Mouse (Mus musculus): ENCODE measurements around the gene Gm10134. TPM values are rescaled to one million over a fixed set of nuclear protein-coding genes. Genes with fewer than 3 reads are reported as not detected.

The Gm10134 gene
- polyA plus RNA-seq, 1 experiment from 2014 or later = 7.4 TPM

DNA sequence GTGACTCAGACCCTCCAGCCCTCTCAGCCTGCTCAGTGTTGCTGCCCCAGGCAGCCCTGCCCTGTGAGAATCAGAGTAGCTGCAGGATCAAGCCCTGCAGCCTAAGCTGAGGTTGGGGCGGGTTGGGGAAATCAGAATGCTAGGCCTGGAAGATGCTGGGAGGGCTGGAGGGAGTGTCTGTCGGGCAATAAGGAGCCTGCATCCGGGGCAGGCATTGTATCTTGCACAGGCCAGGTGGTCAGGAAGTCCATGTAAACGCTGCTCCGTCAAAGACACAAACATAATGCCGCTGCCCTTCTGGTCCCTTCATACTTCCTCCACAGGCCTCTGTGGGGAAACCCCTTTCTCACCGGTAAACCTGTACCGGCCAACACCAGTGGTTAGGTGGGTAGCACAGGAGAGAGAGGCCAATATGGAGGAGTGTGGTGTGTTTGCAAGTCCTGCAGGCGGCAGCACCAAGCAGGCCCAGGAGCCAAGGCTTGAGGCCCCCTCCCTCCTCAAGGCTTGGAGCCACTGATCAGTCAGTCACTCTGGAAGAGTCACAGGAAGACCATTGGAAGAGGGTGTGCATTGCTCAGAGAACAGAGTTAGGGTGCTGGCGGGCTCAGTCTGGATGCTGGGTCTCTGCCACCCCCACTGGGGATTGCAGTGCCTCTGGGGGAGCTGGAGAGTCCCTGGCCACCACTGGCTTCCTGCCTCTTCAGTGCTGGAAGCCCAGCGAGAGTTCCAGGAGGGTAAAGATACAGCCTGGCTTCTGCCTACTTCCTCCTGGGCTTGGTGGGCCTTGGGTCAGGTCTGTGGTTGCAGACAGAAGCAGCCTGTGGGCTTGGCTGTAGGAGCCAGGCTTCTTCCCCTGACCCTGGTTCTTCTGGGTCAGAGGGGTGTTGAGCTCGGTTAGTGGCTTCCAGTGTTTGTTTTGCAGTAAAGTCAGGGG is 20.3 kb downstream of the Gm10134 start:
- Histone ChIP-seq H3K4me1 (ENCODE audit: control insufficient read depth, insufficient read depth, low read length) (peaks cover 38% of the 10 kb centered on the region), H3K36me3 (ENCODE audit: control insufficient read depth, insufficient read depth, low read length) (no peaks in the 10 kb centered on the region), H3K4me2 (ENCODE audit: low read depth, low read length) (peak overlapping the region; percentile 22), H3K4me3 (replicated peaks; ENCODE audit: low read length) (no peak overlapping the region), H3K9me3 (replicated peaks; ENCODE audit: control insufficient read depth, low read length) (no peaks in the 10 kb centered on the region), H3K9ac (ENCODE audit: low read length) (peak overlapping the region; percentile 56), H3K27me3 (ENCODE audit: control insufficient read depth, insufficient read depth, low read length) (no peaks in the 10 kb centered on the region), H3K27ac (ENCODE audit: low read length) (peak overlapping the region; percentile 95)
- ATAC-seq (ENCODE audit: insufficient read depth, low FRiP score) = no peak
- 25% methylated on average over 12 of the region's 12 CpGs for WGBS

- Histone ChIP-seq H3K36me3 (ENCODE audit: control insufficient read depth, insufficient read depth, low read length) (no peaks in the 10 kb centered on the region), H3K9ac (ENCODE audit: low read length) (peak overlapping the region; percentile 46; the same call in 1 of the 2 replicates), H3K4me3 (replicated peaks; ENCODE audit: low read length) (no peak overlapping the region), H3K4me2 (ENCODE audit: low read depth, low read length) (no peak overlapping the region), H3K9me3 (replicated peaks; ENCODE audit: control insufficient read depth, low read length) (no peaks in the 10 kb centered on the region), H3K4me1 (ENCODE audit: control insufficient read depth, insufficient read depth, low read length) (peaks cover 45% of the 10 kb centered on the region), H3K27ac (ENCODE audit: low read length) (peak overlapping the region; percentile 14; the same call in 1 of the 2 replicates), H3K27me3 (ENCODE audit: control insufficient read depth, insufficient read depth, low read length) (no peaks in the 10 kb centered on the region)
- WGBS = 83% methylated on average over 20 of the region's 20 CpGs
- ATAC-seq (ENCODE audit: insufficient read depth, low FRiP score) = no peak
Observed at GRCm38 (mm10) chr2:28527436-28528353, 21.8 kb downstream of the Gm10134 start.

- peak overlapping the region; percentile 46; the same call in 1 of the 2 replicates for H3K9ac ChIP-seq (ENCODE audit: low read length)
- no peaks in the 10 kb centered on the region for H3K36me3 ChIP-seq (ENCODE audit: control insufficient read depth, insufficient read depth, low read length)
- H3K27me3 ChIP-seq (ENCODE audit: control insufficient read depth, insufficient read depth, low read length) = no peaks in the 10 kb centered on the region
- H3K27ac ChIP-seq (ENCODE audit: low read length) = no peak overlapping the region; the same call in 1 of the 2 replicates
- peaks cover 50% of the 10 kb centered on the region for H3K4me1 ChIP-seq (ENCODE audit: control insufficient read depth, insufficient read depth, low read length)
- H3K9me3 ChIP-seq (replicated peaks; ENCODE audit: control insufficient read depth, low read length) = no peaks in the 10 kb centered on the region
- WGBS = 79% methylated on average over 7 of the region's 7 CpGs
- ATAC-seq (ENCODE audit: insufficient read depth, low FRiP score) = no peak
- no peak overlapping the region for H3K4me3 ChIP-seq (replicated peaks; ENCODE audit: low read length)
- H3K4me2 ChIP-seq (ENCODE audit: low read depth, low read length) = no peak overlapping the region
Observed at GRCm38 (mm10) chr2:28528354-28528730, 22.4 kb downstream of the Gm10134 start.

DNA sequence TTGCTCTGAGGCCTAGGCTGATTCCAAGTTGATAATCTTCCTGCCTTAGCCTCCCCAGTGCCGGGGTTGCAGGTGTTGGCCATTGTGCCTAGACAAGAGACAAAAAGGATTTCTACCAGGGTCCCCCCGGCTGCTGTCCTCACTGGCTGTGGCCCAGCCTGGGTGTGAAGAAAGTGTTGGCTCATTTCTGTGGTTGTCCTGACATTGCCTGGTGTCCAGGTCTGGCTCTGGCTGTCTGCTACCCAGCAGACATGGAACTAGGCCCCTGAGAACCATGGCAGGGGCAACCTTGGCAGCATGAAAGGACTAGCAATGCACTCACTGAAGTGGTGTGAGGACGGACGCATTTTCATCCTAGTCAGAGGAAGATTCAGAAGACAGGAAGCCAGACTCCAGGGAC is 24.0 kb downstream of the Gm10134 start:
- 70% methylated on average over 4 of the region's 4 CpGs for WGBS
- Histone ChIP-seq H3K9ac (ENCODE audit: low read length) (0 out of 2 replicates have a peak overlapping the region, but pooled peaks have one; percentile 12), H3K4me1 (ENCODE audit: control insufficient read depth, insufficient read depth, low read length) (peaks cover 50% of the 10 kb centered on the region), H3K27ac (ENCODE audit: low read length) (peak overlapping the region; percentile 43; the same call in 1 of the 2 replicates), H3K9me3 (replicated peaks; ENCODE audit: control insufficient read depth, low read length) (no peaks in the 10 kb centered on the region), H3K4me3 (replicated peaks; ENCODE audit: low read length) (no peak overlapping the region), H3K27me3 (ENCODE audit: control insufficient read depth, insufficient read depth, low read length) (no peaks in the 10 kb centered on the region), H3K4me2 (ENCODE audit: low read depth, low read length) (no peak overlapping the region), H3K36me3 (ENCODE audit: control insufficient read depth, insufficient read depth, low read length) (no peaks in the 10 kb centered on the region)
- ATAC-seq (ENCODE audit: insufficient read depth, low FRiP score) = no peak

- Histone ChIP-seq H3K36me3 (ENCODE audit: control insufficient read depth, insufficient read depth, low read length) (no peaks in the 10 kb centered on the region), H3K27me3 (ENCODE audit: control insufficient read depth, insufficient read depth, low read length) (no peaks in the 10 kb centered on the region), H3K27ac (ENCODE audit: low read length) (peak overlapping the region; percentile 43; the same call in 1 of the 2 replicates), H3K4me1 (ENCODE audit: control insufficient read depth, insufficient read depth, low read length) (peaks cover 50% of the 10 kb centered on the region), H3K4me3 (replicated peaks; ENCODE audit: low read length) (no peak overlapping the region), H3K9ac (ENCODE audit: low read length) (peak overlapping the region; percentile 6; the same call in 1 of the 2 replicates), H3K4me2 (ENCODE audit: low read depth, low read length) (no peak overlapping the region), H3K9me3 (replicated peaks; ENCODE audit: control insufficient read depth, low read length) (no peaks in the 10 kb centered on the region)
- 52% methylated on average over 7 of the region's 7 CpGs for WGBS
- no peak for ATAC-seq (ENCODE audit: insufficient read depth, low FRiP score)
Observed at GRCm38 (mm10) chr2:28530311-28530710, 24.4 kb downstream of the Gm10134 start.

DNA sequence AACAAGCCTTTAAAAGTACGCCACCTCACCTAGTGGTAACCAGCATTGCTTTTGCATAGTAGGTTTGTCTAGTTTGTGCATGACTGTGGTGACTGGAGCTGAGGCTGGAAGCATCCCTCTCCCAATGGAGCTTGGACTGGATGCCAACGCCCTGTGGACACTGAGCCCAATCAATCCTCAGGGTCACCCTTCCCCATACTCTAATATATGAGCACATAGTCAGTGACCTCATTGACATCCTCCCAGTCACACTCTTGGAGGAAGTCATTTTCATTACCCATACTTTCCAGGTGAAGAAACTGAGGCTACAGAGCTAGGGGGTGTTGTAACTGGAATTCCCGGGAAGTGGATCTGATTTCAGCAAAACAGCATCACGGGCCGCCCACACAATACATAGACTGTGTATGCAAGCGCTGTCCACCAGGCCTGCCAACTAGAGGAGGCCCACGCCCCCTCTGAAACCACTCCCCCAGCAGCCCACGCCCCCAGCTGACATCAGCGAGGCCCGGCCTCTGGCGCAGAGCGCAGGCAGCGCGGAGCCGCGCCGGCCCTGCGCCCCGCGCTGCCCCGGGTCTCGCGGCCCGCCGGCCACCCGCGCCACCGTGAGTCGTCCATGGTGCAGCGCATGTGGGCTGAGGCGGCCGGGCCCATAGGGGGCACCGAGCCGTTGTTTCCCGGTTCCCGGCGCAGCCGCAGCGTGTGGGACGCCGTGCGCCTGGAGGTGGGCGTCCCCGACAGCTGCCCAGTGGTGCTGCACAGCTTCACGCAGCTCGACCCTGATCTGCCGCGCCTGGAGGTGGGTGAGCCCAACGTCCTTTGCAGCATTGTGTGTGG is 27.3 kb downstream of the Gm10134 start:
- Histone ChIP-seq H3K36me3 (ENCODE audit: control insufficient read depth, insufficient read depth, low read length) (no peaks in the 10 kb centered on the region), H3K9me3 (replicated peaks; ENCODE audit: control insufficient read depth, low read length) (no peaks in the 10 kb centered on the region), H3K4me1 (ENCODE audit: control insufficient read depth, insufficient read depth, low read length) (peaks cover 62% of the 10 kb centered on the region), H3K9ac (ENCODE audit: low read length) (peak overlapping the region; percentile 84), H3K27me3 (ENCODE audit: control insufficient read depth, insufficient read depth, low read length) (no peaks in the 10 kb centered on the region), H3K4me3 (replicated peaks; ENCODE audit: low read length) (peak overlapping the region; percentile 73), H3K4me2 (ENCODE audit: low read depth, low read length) (peak overlapping the region; percentile 88), H3K27ac (ENCODE audit: low read length) (peak overlapping the region; percentile 90)
- 3% methylated on average over 49 of the region's 49 CpGs for WGBS
- peak; percentile 94 for ATAC-seq (ENCODE audit: insufficient read depth, low FRiP score)

- WGBS = 72% methylated on average over 7 of the region's 7 CpGs
- Histone ChIP-seq H3K27me3 (ENCODE audit: control insufficient read depth, insufficient read depth, low read length) (no peaks in the 10 kb centered on the region), H3K9me3 (replicated peaks; ENCODE audit: control insufficient read depth, low read length) (no peaks in the 10 kb centered on the region), H3K27ac (ENCODE audit: low read length) (peak overlapping the region; percentile 90), H3K4me3 (replicated peaks; ENCODE audit: low read length) (peak overlapping the region; percentile 73), H3K4me2 (ENCODE audit: low read depth, low read length) (peak overlapping the region; percentile 88), H3K9ac (ENCODE audit: low read length) (peak overlapping the region; percentile 84), H3K4me1 (ENCODE audit: control insufficient read depth, insufficient read depth, low read length) (peaks cover 70% of the 10 kb centered on the region), H3K36me3 (ENCODE audit: control insufficient read depth, insufficient read depth, low read length) (no peaks in the 10 kb centered on the region)
- ATAC-seq (ENCODE audit: insufficient read depth, low FRiP score) = no peak
Observed at GRCm38 (mm10) chr2:28533901-28534435, 28.1 kb downstream of the Gm10134 start.

Measured in stomach, embryonic 16.5 days (tissue).